Mouse (Mus musculus) adrenal gland, postnatal 25 days (tissue): ENCODE measurements around the gene Lrp2. TPM values are rescaled to one million over a fixed set of nuclear protein-coding genes. Genes with fewer than 3 reads are reported as not detected.
"Not testable (repeated sequence)": the region's sequence is repeated elsewhere in the genome, so short reads cannot be mapped to it uniquely, and the experiment has no call there.

Experiments
- DNase-seq: peaks from one replicate; pipeline ENCODE4 v3.0.0; 2021; ENCODE audit warnings: mixed read lengths
- total RNA-seq: library from RNA; stranded (reverse); gene quantifications from 2 replicates; pipeline ENCODE4 v1.2.3, GENCODE M21; 2021

The Lrp2 gene
- total RNA-seq, 1 experiment from 2014 or later = 0.15 TPM

DNA sequence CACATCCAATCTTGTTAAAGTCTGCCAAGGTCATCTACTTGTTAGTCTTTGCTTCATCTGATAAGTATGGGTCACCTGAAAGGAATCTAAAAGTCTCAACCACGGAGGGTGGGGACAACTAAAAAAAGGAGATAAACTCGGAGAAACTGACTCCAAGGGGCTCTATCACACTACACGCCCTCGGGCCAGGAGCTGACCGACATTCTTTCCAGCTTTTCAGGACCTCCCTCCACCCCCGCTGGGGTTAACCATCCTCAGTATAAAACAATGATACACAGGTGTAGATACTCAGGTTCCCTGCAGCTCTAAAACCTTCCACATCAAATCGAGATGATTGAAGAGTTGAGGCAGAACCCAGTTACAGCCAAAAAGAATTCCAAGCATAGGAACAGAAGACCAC, 3.0 kb downstream of the Lrp2 start:
- DNase-seq = no peak

DNA sequence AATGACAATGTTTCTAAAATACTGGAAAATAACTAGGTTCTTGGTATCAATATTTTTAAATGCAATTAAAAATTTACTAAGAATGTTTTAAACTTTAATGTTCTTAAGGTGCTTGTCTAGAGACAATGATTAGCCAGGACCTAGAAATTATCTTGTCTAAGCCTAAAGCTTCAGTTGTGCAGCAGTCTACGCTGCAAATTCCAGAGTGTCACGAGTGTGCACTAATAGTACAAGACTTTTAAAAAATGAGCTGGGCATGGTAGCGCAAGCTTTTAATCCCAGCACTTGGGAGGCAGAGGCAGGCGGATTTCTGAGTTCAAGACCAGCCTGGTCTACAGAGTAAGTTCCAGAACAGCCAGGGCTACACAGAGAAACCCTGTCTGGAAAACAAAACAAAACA, 3.8 kb downstream of the Lrp2 start:
- not testable (repeated sequence) for DNase-seq

- DNase-seq = no peak
These were observed 5.8 kb downstream of the Lrp2 start for GRCm38 (mm10) chr2:69580091-69580490.

DNA sequence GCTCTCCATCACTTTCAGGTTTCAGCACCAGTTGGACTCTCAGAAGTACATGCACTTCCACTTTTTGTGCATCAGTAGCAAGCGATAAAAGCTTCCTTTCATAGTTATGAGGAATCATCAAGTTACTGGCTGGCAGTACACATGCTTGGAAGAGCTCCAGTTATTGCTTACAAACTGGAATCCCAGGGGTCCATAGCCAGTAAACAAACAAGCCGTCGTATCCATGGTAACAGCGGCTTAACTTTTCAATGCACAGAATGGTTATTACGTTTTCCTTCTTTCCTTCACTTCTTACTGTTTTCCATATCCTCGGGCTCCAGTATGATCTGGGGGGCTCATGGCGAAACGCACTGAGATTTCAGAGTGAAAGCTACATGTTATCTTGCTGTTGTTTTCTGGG, 7.7 kb downstream of the Lrp2 start:
- DNase-seq = no peak

DNA sequence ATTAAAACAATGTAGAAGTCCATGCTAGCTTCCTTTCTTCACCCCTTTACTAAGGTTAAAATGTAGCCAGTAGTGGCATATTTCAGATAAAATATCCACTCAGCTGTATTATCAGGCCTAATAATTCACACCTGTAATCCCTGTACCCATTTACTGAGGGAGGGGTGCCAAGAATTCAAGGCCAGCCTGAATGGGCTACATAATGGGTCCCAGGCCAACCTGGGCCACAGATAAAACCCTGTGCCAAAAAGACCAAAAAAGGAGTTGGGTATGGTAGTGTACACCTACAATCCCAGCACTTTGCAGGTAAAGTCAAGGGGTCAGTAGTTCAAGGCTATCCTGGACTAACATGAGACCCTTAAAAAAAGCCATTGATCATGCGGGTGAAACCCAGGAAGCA, 9.3 kb downstream of the Lrp2 start:
- no peak for DNase-seq

- no peak for DNase-seq
These were observed 10.9 kb downstream of the Lrp2 start for GRCm38 (mm10) chr2:69574934-69575333.

- no peak for DNase-seq
These were observed 11.6 kb downstream of the Lrp2 start for GRCm38 (mm10) chr2:69574261-69574660.

GRCm38 (mm10) chr2:69573733-69574054, 12.2 kb downstream of the Lrp2 start:
- no peak for DNase-seq

GRCm38 (mm10) chr2:69573038-69573732, 12.7 kb downstream of the Lrp2 start:
- no peak for DNase-seq

GRCm38 (mm10) chr2:69570556-69570955, 15.3 kb downstream of the Lrp2 start:
- DNase-seq = no peak

- DNase-seq = no peak
These were observed 19.6 kb downstream of the Lrp2 start for GRCm38 (mm10) chr2:69566281-69566680.

GRCm38 (mm10) chr2:69563492-69563891, 22.4 kb downstream of the Lrp2 start:
- no peak for DNase-seq

DNA sequence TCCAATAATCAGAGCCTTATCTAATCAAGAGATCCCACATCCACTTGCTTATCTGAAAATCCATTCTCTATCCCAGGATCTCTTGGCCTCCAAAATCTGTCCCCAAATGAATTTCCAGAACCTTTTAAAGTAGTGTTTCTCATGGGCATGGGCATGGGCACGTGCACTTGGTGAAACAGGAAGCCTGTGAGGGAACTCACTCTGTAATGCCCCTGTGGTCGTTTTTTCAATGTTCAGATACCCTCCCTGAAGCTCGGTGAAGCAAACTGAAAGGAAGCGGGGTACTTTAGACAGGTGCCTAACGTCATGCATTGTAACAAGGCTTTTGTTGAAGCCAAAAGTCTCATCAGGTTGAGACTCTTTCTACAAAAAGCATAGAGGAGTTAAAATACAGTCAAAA, 23.1 kb downstream of the Lrp2 start:
- no peak for DNase-seq

GRCm38 (mm10) chr2:69560221-69560620, 25.6 kb downstream of the Lrp2 start:
- no peak for DNase-seq

DNA sequence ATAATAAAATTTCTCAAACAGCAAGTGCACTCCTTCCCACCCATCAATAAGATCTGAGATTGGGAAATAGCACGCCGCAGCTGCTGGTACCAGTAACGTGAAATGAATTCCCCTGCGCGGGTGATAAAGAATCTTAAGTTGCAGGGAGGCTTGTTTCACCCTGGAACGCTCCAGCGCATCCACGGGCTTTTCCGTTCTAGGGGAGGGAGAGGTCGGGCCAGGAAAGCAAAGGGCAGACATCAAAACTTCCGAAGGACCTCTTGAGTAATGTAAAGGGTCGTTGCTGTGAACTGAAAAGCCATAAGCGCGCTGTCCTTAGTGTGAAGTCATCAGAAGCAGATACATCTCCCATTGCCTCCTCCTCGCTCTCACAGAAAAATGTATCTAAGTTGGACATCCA, 26.5 kb downstream of the Lrp2 start:
- DNase-seq = no peak

- no peak for DNase-seq
These were observed 29.2 kb downstream of the Lrp2 start for GRCm38 (mm10) chr2:69556686-69557085.

GRCm38 (mm10) chr2:69551639-69552038, 34.2 kb downstream of the Lrp2 start:
- DNase-seq = no peak

- no peak for DNase-seq
These were observed 39.0 kb downstream of the Lrp2 start for GRCm38 (mm10) chr2:69546823-69547222.

- no peak for DNase-seq
These were observed 49.8 kb downstream of the Lrp2 start for GRCm38 (mm10) chr2:69536018-69536417.

- DNase-seq = no peak
These were observed 54.3 kb downstream of the Lrp2 start for GRCm38 (mm10) chr2:69531528-69532055.

DNA sequence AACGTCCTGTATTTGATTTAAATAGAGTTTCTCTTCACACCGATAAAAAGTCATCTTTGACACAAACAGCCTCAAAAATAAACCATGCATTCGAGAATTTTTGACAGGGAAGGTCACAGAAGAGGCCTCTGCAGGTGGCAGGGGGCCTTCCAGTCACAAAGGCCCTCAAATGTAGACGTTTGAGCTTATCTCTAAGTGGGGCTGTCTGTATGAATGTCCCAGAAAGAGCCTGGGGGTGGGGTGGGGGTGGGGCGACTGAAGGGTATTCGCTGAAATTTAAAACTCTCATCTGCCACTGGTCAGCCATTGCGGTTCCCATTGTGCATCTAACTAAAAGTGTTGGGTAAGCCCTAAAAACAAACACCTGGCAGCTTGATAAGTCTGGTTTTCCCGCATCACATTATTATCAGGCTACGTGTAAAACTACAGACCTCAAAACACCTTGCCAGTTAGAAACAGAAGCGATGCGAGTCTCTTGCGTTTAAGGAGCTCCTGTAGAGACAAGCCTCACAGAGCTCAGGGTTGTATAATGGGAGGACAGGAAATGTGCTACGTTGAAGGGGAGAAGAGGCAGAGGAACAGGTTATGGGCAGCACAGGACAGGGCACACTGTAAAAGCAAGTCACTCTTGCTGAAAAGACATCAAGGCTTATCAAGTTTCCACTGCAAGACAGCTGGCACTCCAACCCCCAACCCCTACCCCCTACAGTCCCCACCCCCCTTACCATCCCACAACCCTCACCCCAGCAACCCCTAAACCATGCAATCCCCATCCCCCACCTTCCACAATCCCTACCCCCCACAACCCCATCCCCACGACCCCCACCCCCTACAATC, 55.0 kb downstream of the Lrp2 start:
- no peak for DNase-seq

DNA sequence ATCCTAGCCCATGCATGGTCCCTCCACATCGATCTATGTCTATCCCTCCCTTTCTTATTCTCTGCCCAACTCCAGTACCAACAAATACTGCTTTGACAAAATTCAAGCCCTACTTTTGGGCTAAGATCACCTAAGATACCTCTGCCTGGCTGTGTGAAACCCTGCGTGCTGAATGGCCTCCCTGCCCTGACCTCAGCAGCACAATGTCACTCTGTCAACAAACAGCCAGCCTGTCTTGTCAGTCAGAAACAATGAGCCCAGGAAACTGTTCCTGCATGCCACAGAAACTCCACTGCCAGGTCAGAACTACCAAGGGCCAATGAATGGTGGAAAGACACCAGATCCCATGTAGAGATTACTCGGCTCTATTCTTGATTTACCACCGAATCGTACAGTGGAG, 55.7 kb downstream of the Lrp2 start:
- DNase-seq = no peak

- DNase-seq = no peak
These were observed 65.6 kb downstream of the Lrp2 start for GRCm38 (mm10) chr2:69520273-69520672.

DNA sequence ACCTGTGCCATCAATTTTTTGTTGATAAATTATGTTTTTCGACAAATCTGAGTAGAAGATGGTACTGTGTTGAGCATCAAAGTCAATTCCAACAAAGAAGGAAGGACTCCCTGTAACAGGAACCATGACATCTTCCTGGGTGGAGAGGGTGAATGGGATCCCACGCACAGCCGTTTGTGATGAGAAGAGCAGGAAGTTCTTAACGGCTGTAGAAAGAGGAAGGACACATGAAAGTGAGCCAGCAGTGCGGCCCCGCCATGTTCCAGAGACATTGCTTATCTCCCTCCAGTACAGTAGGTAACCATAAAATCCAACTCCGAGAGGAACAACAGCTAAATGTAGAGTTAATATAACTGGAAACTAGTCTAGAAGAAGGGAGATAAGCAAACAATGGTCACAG, 67.6 kb downstream of the Lrp2 start:
- no peak for DNase-seq
